Mouse (Mus musculus) lung, adult 2 months (tissue): ENCODE measurements around the gene Nbas.

Experiments used
- CTCF ChIP-seq: fragments of 200-500 bp; IDR thresholded peaks from 2 replicates; pipeline ENCODE4 v1.5.1; 2011; ENCODE audit warnings: mild to moderate bottlenecking, low read length, control low read depth; ENCODE audit not compliant: insufficient read depth
- POLR2A ChIP-seq: fragments of 200-500 bp; IDR thresholded peaks from 2 replicates; pipeline ENCODE4 v1.6.1; 2011; ENCODE audit warnings: low read depth, mild to moderate bottlenecking, control low read depth, low read length, borderline replicate concordance; ENCODE audit errors: extremely low read depth

- TF ChIP-seq POLR2A (no peak), CTCF (no peak)
Observed at GRCm38 (mm10) chr12:13589021-13589420, 320.1 kb downstream of the Nbas start.
